Mouse (Mus musculus) liver, embryonic 13.5 days (tissue): ENCODE measurements around the gene Neu2. TPM values are rescaled to one million over a fixed set of nuclear protein-coding genes. Genes with fewer than 3 reads are reported as not detected.
A peak's percentile ranks its signal among the peaks of the same experiment; 100 is the strongest.
"Not testable (repeated sequence)": the region's sequence is repeated elsewhere in the genome, so short reads cannot be mapped to it uniquely, and the experiment has no call there.

ENCODE experiments used
- ATAC-seq: fragments of 200-750 bp; cut with Nextera tagmentation; 2 replicates; pipeline ENCODE4 v1.8.0; 2017; ENCODE audit warnings: low read depth, mild to moderate bottlenecking, moderate number of reproducible peaks, moderate library complexity
- DNase-seq: peaks from one replicate; pipeline ENCODE4 v3.0.0; 2022
- H3K27ac ChIP-seq: fragments of 300-500 bp; sonication (generic); 2 replicates; pipeline ENCODE4 v1.5.1; 2015; ENCODE audit warnings: moderate library complexity, mild to moderate bottlenecking, inconsistent platforms
- H3K27me3 ChIP-seq: fragments of 300-500 bp; sonication (generic); 2 replicates; pipeline ENCODE4 v1.6.1; 2015; ENCODE audit warnings: mild to moderate bottlenecking, inconsistent platforms
- H3K36me3 ChIP-seq: fragments of 300-500 bp; sonication (generic); 2 replicates; pipeline ENCODE4 v1.6.1; 2015; ENCODE audit warnings: mild to moderate bottlenecking, inconsistent platforms
- H3K4me1 ChIP-seq: fragments of 300-500 bp; sonication (generic); replicated peaks from 2 replicates; pipeline ENCODE4 v1.6.1; 2015; ENCODE audit warnings: inconsistent platforms
- H3K4me2 ChIP-seq: fragments of 300-500 bp; sonication (generic); 2 replicates; pipeline ENCODE4 v1.6.1; 2015; ENCODE audit warnings: inconsistent platforms, mild to moderate bottlenecking, moderate library complexity
- H3K4me3 ChIP-seq: fragments of 300-500 bp; sonication (generic); replicated peaks from 2 replicates; pipeline ENCODE4 v1.5.1; 2015; ENCODE audit warnings: mild to moderate bottlenecking, inconsistent platforms
- H3K9ac ChIP-seq: fragments of 300-500 bp; sonication (generic); 2 replicates; pipeline ENCODE4 v1.6.1; 2015; ENCODE audit warnings: mild to moderate bottlenecking, inconsistent platforms
- H3K9me3 ChIP-seq: fragments of 300-500 bp; sonication (generic); replicated peaks from 2 replicates; pipeline ENCODE4 v1.6.1; 2016; ENCODE audit warnings: inconsistent platforms
- WGBS: fragments of 180-500 bp; shearing (Covaris S2); methylation state at CpG from one replicate; pipeline ENCODE4 v1.1.7; 2015; ENCODE audit not compliant: insufficient replicate concordance; 5-methylcytosine and 5-hydroxymethylcytosine counted together
- polyA plus RNA-seq: library from polyadenylated mRNA; unstranded; fragments of >200 nt; fragmentation: Nextera tagmentation; extraction: Ambion mirVana; gene quantifications from 2 replicates; pipeline ENCODE4 v1.2.1, GENCODE M21; 2015

The Neu2 gene
- 0.38 and 0.75 TPM in 2 replicates for polyA plus RNA-seq

- peak within 1 kb of the TSS; percentile 59 for H3K4me3 ChIP-seq
- WGBS = 2% methylated on average over 56 of the region's 56 CpGs
- peaks cover 9% of the 10 kb centered on the region for H3K4me1 ChIP-seq
- no peaks in the 10 kb centered on the region for H3K9me3 ChIP-seq
- H3K27me3 ChIP-seq = peaks cover 63% of the 10 kb centered on the region
- DNase-seq (no peak), ATAC-seq (no peak)
- H3K36me3 ChIP-seq = no peaks in the 10 kb centered on the region
- H3K27ac ChIP-seq = no peak within 1 kb of the TSS
- H3K9ac ChIP-seq = peak within 1 kb of the TSS; percentile 36; the same call in 1 of the 2 replicates
- H3K4me2 ChIP-seq = peak within 1 kb of the TSS; percentile 75
These were observed at the start of gene Neu2 for GRCm38 (mm10) chr1:87509561-87510165. Gene Neu2, plus strand, starts transcription at chr1:87509889.

GRCm38 (mm10) chr1:87467469-87467868, 42.2 kb upstream of the Neu2 start:
- H3K4me2 ChIP-seq = peak overlapping the region; percentile 38
- H3K27me3 ChIP-seq = 0 out of 2 replicates have a peak, but pooled peaks cover 4% of the 10 kb centered on the region
- no peak for DNase-seq
- H3K4me3 ChIP-seq = no peak overlapping the region
- H3K27ac ChIP-seq = no peak overlapping the region
- no peaks in the 10 kb centered on the region for H3K9me3 ChIP-seq
- ATAC-seq = no peak
- no peak overlapping the region for H3K9ac ChIP-seq
- no peaks in the 10 kb centered on the region for H3K4me1 ChIP-seq
- WGBS = 65% methylated on average over 9 of the region's 9 CpGs
- no peaks in the 10 kb centered on the region for H3K36me3 ChIP-seq

GRCm38 (mm10) chr1:87468321-87468720, 41.4 kb upstream of the Neu2 start:
- 46% methylated on average over 6 of the region's 6 CpGs for WGBS
- ATAC-seq = no peak
- H3K27ac ChIP-seq = no peak overlapping the region
- no peak overlapping the region for H3K4me3 ChIP-seq
- no peaks in the 10 kb centered on the region for H3K36me3 ChIP-seq
- no peaks in the 10 kb centered on the region for H3K9me3 ChIP-seq
- DNase-seq = no peak
- H3K4me2 ChIP-seq = no peak overlapping the region
- no peak overlapping the region for H3K9ac ChIP-seq
- no peaks in the 10 kb centered on the region for H3K4me1 ChIP-seq
- H3K27me3 ChIP-seq = 0 out of 2 replicates have a peak, but pooled peaks cover 4% of the 10 kb centered on the region

GRCm38 (mm10) chr1:87469971-87470370, 39.7 kb upstream of the Neu2 start, which contains the start of gene Snorc:
Gene Snorc, plus strand, starts transcription at chr1:87470271.
- DNase-seq, H3K9ac ChIP-seq: not testable (repeated sequence)

GRCm38 (mm10) chr1:87471914-87472313, 37.8 kb upstream of the Neu2 start:
- no peak for ATAC-seq
- Histone ChIP-seq H3K27ac (no peak overlapping the region), H3K4me2 (no peak overlapping the region), H3K27me3 (peaks cover 37% of the 10 kb centered on the region), H3K4me1 (no peaks in the 10 kb centered on the region), H3K9me3 (no peaks in the 10 kb centered on the region), H3K4me3 (no peak overlapping the region), H3K9ac (no peak overlapping the region), H3K36me3 (no peaks in the 10 kb centered on the region)
- WGBS = 60% methylated on average over 7 of the region's 7 CpGs
- no peak for DNase-seq

More at GRCm38 (mm10) chr1:87469971-87470370, 39.7 kb upstream of the Neu2 start, which contains the start of gene Snorc:
- not testable (repeated sequence) for H3K4me2 ChIP-seq, H3K9me3 ChIP-seq, H3K4me3 ChIP-seq, H3K36me3 ChIP-seq, H3K27ac ChIP-seq, H3K4me1 ChIP-seq, ATAC-seq
- H3K27me3 ChIP-seq = peaks cover 18% of the 10 kb centered on the region
- 31% methylated on average over 6 of the region's 10 CpGs for WGBS

- Histone ChIP-seq H3K4me2 (no peak overlapping the region), H3K4me3 (no peak overlapping the region), H3K4me1 (no peaks in the 10 kb centered on the region), H3K27me3 (peaks cover 44% of the 10 kb centered on the region), H3K9ac (no peak overlapping the region), H3K36me3 (no peaks in the 10 kb centered on the region), H3K27ac (no peak overlapping the region), H3K9me3 (no peaks in the 10 kb centered on the region)
- ATAC-seq = no peak
- 63% methylated on average over 7 of the region's 7 CpGs for WGBS
- DNase-seq = no peak
These were observed 37.1 kb upstream of the Neu2 start for GRCm38 (mm10) chr1:87472576-87472975.

GRCm38 (mm10) chr1:87475076-87475895, 34.4 kb upstream of the Neu2 start:
- WGBS = 4% methylated on average over 42 of the region's 42 CpGs
- ATAC-seq (no peak), DNase-seq (no peak)
- H3K4me2 ChIP-seq = peak overlapping the region; percentile 17; the same call in 1 of the 2 replicates
- H3K9me3 ChIP-seq = no peaks in the 10 kb centered on the region
- no peak overlapping the region for H3K27ac ChIP-seq
- H3K27me3 ChIP-seq = peaks cover 44% of the 10 kb centered on the region
- H3K4me3 ChIP-seq = no peak overlapping the region
- H3K36me3 ChIP-seq = no peaks in the 10 kb centered on the region
- H3K9ac ChIP-seq = no peak overlapping the region
- H3K4me1 ChIP-seq = no peaks in the 10 kb centered on the region

GRCm38 (mm10) chr1:87482546-87482945, 27.1 kb upstream of the Neu2 start:
- H3K36me3 ChIP-seq = no peaks in the 10 kb centered on the region
- no peak for ATAC-seq
- no peak overlapping the region for H3K27ac ChIP-seq
- no peaks in the 10 kb centered on the region for H3K9me3 ChIP-seq
- DNase-seq = no peak
- no peak overlapping the region for H3K9ac ChIP-seq
- no peak overlapping the region for H3K4me2 ChIP-seq
- H3K4me1 ChIP-seq = no peaks in the 10 kb centered on the region
- H3K27me3 ChIP-seq = 0 out of 2 replicates have a peak, but pooled peaks cover 2% of the 10 kb centered on the region
- no peak overlapping the region for H3K4me3 ChIP-seq
- WGBS = 62% methylated on average over 4 of the region's 4 CpGs

GRCm38 (mm10) chr1:87486386-87486785, 23.3 kb upstream of the Neu2 start:
- Histone ChIP-seq H3K4me3 (no peak overlapping the region), H3K9me3 (no peaks in the 10 kb centered on the region), H3K4me2 (no peak overlapping the region), H3K27me3 (no peaks in the 10 kb centered on the region), H3K36me3 (no peaks in the 10 kb centered on the region), H3K9ac (no peak overlapping the region), H3K27ac (no peak overlapping the region), H3K4me1 (no peaks in the 10 kb centered on the region)
- ATAC-seq (no peak), DNase-seq (no peak)
- WGBS = 55% methylated on average over 6 of the region's 6 CpGs

- Histone ChIP-seq H3K9ac (no peak overlapping the region), H3K4me3 (no peak overlapping the region), H3K27me3 (no peaks in the 10 kb centered on the region), H3K9me3 (no peaks in the 10 kb centered on the region), H3K36me3 (no peaks in the 10 kb centered on the region), H3K4me1 (no peaks in the 10 kb centered on the region), H3K4me2 (no peak overlapping the region), H3K27ac (no peak overlapping the region)
- ATAC-seq = no peak
- 52% methylated on average over 3 of the region's 3 CpGs for WGBS
- DNase-seq = no peak
These were observed 17.4 kb upstream of the Neu2 start for GRCm38 (mm10) chr1:87492285-87492684.

GRCm38 (mm10) chr1:87493542-87493941, 16.1 kb upstream of the Neu2 start:
- Histone ChIP-seq H3K27ac (no peak overlapping the region), H3K4me2 (no peak overlapping the region), H3K9me3 (no peaks in the 10 kb centered on the region), H3K9ac (no peak overlapping the region), H3K4me1 (no peaks in the 10 kb centered on the region), H3K36me3 (no peaks in the 10 kb centered on the region), H3K4me3 (no peak overlapping the region), H3K27me3 (no peaks in the 10 kb centered on the region)
- no peak for ATAC-seq
- no peak for DNase-seq
- WGBS = 47% methylated on average over 4 of the region's 4 CpGs
